Mouse (Mus musculus): ENCODE results near the gene Sap18b. TPM values are rescaled to one million over a fixed set of nuclear protein-coding genes. Genes with fewer than 3 reads are reported as not detected.

The Sap18b gene
- polyA plus RNA-seq, 1 experiment from 2014 or later = 323 TPM

DNA sequence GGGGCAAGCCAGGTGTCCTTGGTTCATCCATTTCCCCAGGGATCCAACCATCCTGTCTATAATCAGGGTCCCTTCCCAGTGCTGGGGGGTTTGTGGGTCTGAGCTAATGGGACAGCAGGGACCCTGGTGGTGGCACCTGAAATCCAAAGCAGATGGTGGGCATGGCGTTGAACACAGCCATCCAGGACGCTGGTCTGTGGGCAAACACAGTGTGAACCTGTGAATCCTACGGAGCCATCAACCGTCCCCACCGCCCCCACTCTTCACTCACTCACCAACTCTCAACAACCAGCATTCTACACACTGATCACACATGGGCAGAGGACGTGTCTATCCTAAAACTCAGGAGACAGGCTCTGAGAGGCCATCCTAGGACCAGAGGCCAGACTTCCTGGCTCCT is 18.8 kb downstream of the Sap18b start:
- no peaks in the 10 kb centered on the region for H3K9me3 ChIP-seq (ENCODE audit: control insufficient read depth)
- 92% methylated on average over 6 of the region's 6 CpGs for WGBS
- no peak for ATAC-seq
- no peak for TF ChIP-seq CTCF (IDR thresholded peaks at IDR 0.05; ENCODE audit: low read depth)
- H3K36me3 ChIP-seq (ENCODE audit: control insufficient read depth, insufficient read depth) = peaks cover 70% of the 10 kb centered on the region
- H3K9ac ChIP-seq (ENCODE audit: low read depth, low read length) = no peak overlapping the region
- no peak overlapping the region for H3K27ac ChIP-seq (ENCODE audit: low read depth, low read length)
- no peak overlapping the region for H3K4me3 ChIP-seq (ENCODE audit: low read depth, low read length)
- H3K27me3 ChIP-seq (replicated peaks; ENCODE audit: control insufficient read depth, insufficient read depth, low read length) = no peaks in the 10 kb centered on the region
- no peak overlapping the region for H3K4me2 ChIP-seq (replicated peaks; ENCODE audit: low read depth)
- H3K4me1 ChIP-seq (replicated peaks; ENCODE audit: control insufficient read depth, insufficient read depth, low read length) = no peaks in the 10 kb centered on the region

DNA sequence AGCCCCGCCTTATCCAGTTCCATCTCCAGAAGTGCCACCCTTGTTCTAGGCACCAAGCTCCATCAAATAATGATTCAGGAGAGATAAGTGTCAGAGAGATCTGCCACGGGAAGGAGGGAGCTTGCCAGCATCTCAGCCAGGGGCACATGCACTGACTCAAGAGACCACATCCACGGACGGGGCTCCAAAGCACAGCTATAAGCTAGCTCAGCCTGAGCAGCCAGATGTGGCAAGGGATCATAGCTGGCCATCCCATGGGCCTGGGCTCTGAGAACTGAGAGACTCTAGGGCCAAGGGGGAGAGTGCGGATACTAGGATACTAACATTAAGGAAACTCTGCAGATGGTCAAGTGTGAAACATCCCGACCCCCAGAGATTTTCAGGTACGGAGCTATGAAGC is 19.9 kb downstream of the Sap18b start:
- no peak overlapping the region for H3K9ac ChIP-seq (ENCODE audit: low read depth, low read length)
- H3K4me3 ChIP-seq (ENCODE audit: low read depth, low read length) = no peak overlapping the region
- 93% methylated on average over 7 of the region's 7 CpGs for WGBS
- H3K27me3 ChIP-seq (replicated peaks; ENCODE audit: control insufficient read depth, insufficient read depth, low read length) = no peaks in the 10 kb centered on the region
- no peak overlapping the region for H3K4me2 ChIP-seq (replicated peaks; ENCODE audit: low read depth)
- H3K4me1 ChIP-seq (replicated peaks; ENCODE audit: control insufficient read depth, insufficient read depth, low read length) = no peaks in the 10 kb centered on the region
- no peak for TF ChIP-seq CTCF (IDR thresholded peaks at IDR 0.05; ENCODE audit: low read depth)
- H3K9me3 ChIP-seq (ENCODE audit: control insufficient read depth) = no peaks in the 10 kb centered on the region
- peaks cover 66% of the 10 kb centered on the region for H3K36me3 ChIP-seq (ENCODE audit: control insufficient read depth, insufficient read depth)
- ATAC-seq = no peak
- H3K27ac ChIP-seq (ENCODE audit: low read depth, low read length) = no peak overlapping the region

DNA sequence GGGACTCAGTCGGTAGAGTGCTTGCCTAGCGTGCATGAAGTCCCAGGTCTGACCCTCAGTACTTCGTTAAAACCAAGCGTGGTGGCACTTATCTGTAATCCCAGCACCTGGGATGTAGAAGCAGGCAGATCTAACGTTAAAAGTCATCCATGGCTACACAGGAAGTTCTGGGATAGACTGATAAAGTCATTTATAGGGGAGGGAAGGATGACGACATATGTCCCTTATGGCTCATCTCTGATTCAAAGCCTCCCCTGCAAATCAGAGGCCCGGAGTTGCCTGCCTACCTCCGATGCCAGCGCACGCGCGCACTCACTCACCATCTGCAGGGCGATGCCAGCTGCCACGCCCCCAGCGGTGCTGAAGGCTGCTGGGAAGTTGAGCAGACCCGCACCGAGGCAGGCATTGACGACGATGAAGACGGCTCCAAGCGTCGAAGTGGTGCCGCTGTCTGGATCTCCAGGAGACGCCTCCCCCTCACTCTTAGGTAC is 23.0 kb downstream of the Sap18b start:
- no peak for TF ChIP-seq CTCF (IDR thresholded peaks at IDR 0.05; ENCODE audit: low read depth)
- Histone ChIP-seq H3K36me3 (ENCODE audit: control insufficient read depth, insufficient read depth) (peaks cover 46% of the 10 kb centered on the region), H3K4me2 (replicated peaks; ENCODE audit: low read depth) (no peak overlapping the region), H3K4me1 (replicated peaks; ENCODE audit: control insufficient read depth, insufficient read depth, low read length) (peaks cover 7% of the 10 kb centered on the region; the same call in 1 of the 2 replicates), H3K4me3 (ENCODE audit: low read depth, low read length) (no peak overlapping the region), H3K9ac (ENCODE audit: low read depth, low read length) (no peak overlapping the region), H3K9me3 (ENCODE audit: control insufficient read depth) (no peaks in the 10 kb centered on the region), H3K27me3 (replicated peaks; ENCODE audit: control insufficient read depth, insufficient read depth, low read length) (no peaks in the 10 kb centered on the region), H3K27ac (ENCODE audit: low read depth, low read length) (no peak overlapping the region)
- no peak for ATAC-seq
- 74% methylated on average over 24 of the region's 24 CpGs for WGBS

GRCm38 (mm10) chr8:95848734-95849464 is 23.8 kb downstream of the Sap18b start:
- peaks cover 7% of the 10 kb centered on the region; the same call in 1 of the 2 replicates for H3K4me1 ChIP-seq (replicated peaks; ENCODE audit: control insufficient read depth, insufficient read depth, low read length)
- no peak overlapping the region for H3K27ac ChIP-seq (ENCODE audit: low read depth, low read length)
- 90% methylated on average over 19 of the region's 19 CpGs for WGBS
- H3K4me3 ChIP-seq (ENCODE audit: low read depth, low read length) = no peak overlapping the region
- no peaks in the 10 kb centered on the region for H3K9me3 ChIP-seq (ENCODE audit: control insufficient read depth)
- no peak overlapping the region for H3K9ac ChIP-seq (ENCODE audit: low read depth, low read length)
- no peak for TF ChIP-seq CTCF (IDR thresholded peaks at IDR 0.05; ENCODE audit: low read depth)
- no peaks in the 10 kb centered on the region for H3K27me3 ChIP-seq (replicated peaks; ENCODE audit: control insufficient read depth, insufficient read depth, low read length)
- H3K36me3 ChIP-seq (ENCODE audit: control insufficient read depth, insufficient read depth) = peaks cover 38% of the 10 kb centered on the region
- no peak for ATAC-seq
- H3K4me2 ChIP-seq (replicated peaks; ENCODE audit: low read depth) = no peak overlapping the region

GRCm38 (mm10) chr8:95850326-95850725 is 25.2 kb downstream of the Sap18b start:
- Histone ChIP-seq H3K4me3 (ENCODE audit: low read depth, low read length) (no peak overlapping the region), H3K9ac (ENCODE audit: low read depth, low read length) (no peak overlapping the region), H3K36me3 (ENCODE audit: control insufficient read depth, insufficient read depth) (peaks cover 25% of the 10 kb centered on the region), H3K4me2 (replicated peaks; ENCODE audit: low read depth) (no peak overlapping the region), H3K27ac (ENCODE audit: low read depth, low read length) (no peak overlapping the region), H3K9me3 (ENCODE audit: control insufficient read depth) (no peaks in the 10 kb centered on the region), H3K27me3 (replicated peaks; ENCODE audit: control insufficient read depth, insufficient read depth, low read length) (no peaks in the 10 kb centered on the region), H3K4me1 (replicated peaks; ENCODE audit: control insufficient read depth, insufficient read depth, low read length) (peaks cover 7% of the 10 kb centered on the region; the same call in 1 of the 2 replicates)
- no peak for ATAC-seq
- no peak for TF ChIP-seq CTCF (IDR thresholded peaks at IDR 0.05; ENCODE audit: low read depth)
- WGBS = 93% methylated on average over 2 of the region's 2 CpGs

GRCm38 (mm10) chr8:95852290-95852689 is 27.1 kb downstream of the Sap18b start:
- Histone ChIP-seq H3K9ac (ENCODE audit: low read depth, low read length) (peak overlapping the region; percentile 58; the same call in 1 of the 2 replicates), H3K36me3 (ENCODE audit: control insufficient read depth, insufficient read depth) (peaks cover 11% of the 10 kb centered on the region; the same call in 1 of the 2 replicates), H3K9me3 (ENCODE audit: control insufficient read depth) (no peaks in the 10 kb centered on the region), H3K4me2 (replicated peaks; ENCODE audit: low read depth) (peak overlapping the region; percentile 68), H3K4me3 (ENCODE audit: low read depth, low read length) (peak overlapping the region; percentile 58), H3K27me3 (replicated peaks; ENCODE audit: control insufficient read depth, insufficient read depth, low read length) (no peaks in the 10 kb centered on the region), H3K27ac (ENCODE audit: low read depth, low read length) (peak overlapping the region; percentile 51), H3K4me1 (replicated peaks; ENCODE audit: control insufficient read depth, insufficient read depth, low read length) (peaks cover 7% of the 10 kb centered on the region; the same call in 1 of the 2 replicates)
- ATAC-seq = peak; percentile 86
- TF ChIP-seq CTCF (IDR thresholded peaks at IDR 0.05; ENCODE audit: low read depth) = peak; percentile 53
- 31% methylated on average over 4 of the region's 4 CpGs for WGBS

Data from intestine, postnatal 0 days (tissue).